Mouse (Mus musculus) forebrain, embryonic 15.5 days (tissue): Measurements from ENCODE around the gene Ndufa9. TPM values are rescaled to one million over a fixed set of nuclear protein-coding genes. Genes with fewer than 3 reads are reported as not detected.

Experiments
- ATAC-seq: fragments of 200-750 bp; cut with Nextera tagmentation; replicated peaks from 2 replicates; pipeline ENCODE4 v1.8.0; 2017; ENCODE audit warnings: mild to moderate bottlenecking, moderate TSS enrichment, moderate library complexity
- H3K27ac ChIP-seq: fragments of 300-500 bp; sonication (generic); replicated peaks from 2 replicates; pipeline ENCODE4 v1.5.1; 2015; ENCODE audit warnings: mild to moderate bottlenecking, inconsistent platforms
- H3K27me3 ChIP-seq: fragments of 300-500 bp; sonication (generic); 2 replicates; pipeline ENCODE4 v1.6.1; 2015; ENCODE audit warnings: inconsistent platforms
- H3K36me3 ChIP-seq: fragments of 300-500 bp; sonication (generic); 2 replicates; pipeline ENCODE4 v1.6.1; 2015; ENCODE audit warnings: mild to moderate bottlenecking, inconsistent platforms
- H3K4me1 ChIP-seq: fragments of 300-500 bp; sonication (generic); 2 replicates; pipeline ENCODE4 v1.6.1; 2015; ENCODE audit warnings: inconsistent platforms
- H3K4me2 ChIP-seq: fragments of 300-500 bp; sonication (generic); replicated peaks from 2 replicates; pipeline ENCODE4 v1.6.1; 2015; ENCODE audit warnings: mild to moderate bottlenecking, inconsistent platforms
- H3K4me3 ChIP-seq: fragments of 300-500 bp; sonication (generic); 2 replicates; pipeline ENCODE4 v1.5.1; 2015; ENCODE audit warnings: mild to moderate bottlenecking, inconsistent platforms
- H3K9ac ChIP-seq: fragments of 300-500 bp; sonication (generic); replicated peaks from 2 replicates; pipeline ENCODE4 v1.6.1; 2015; ENCODE audit warnings: mild to moderate bottlenecking, inconsistent platforms
- H3K9me3 ChIP-seq: fragments of 300-500 bp; sonication (generic); 2 replicates; pipeline ENCODE4 v1.6.1; 2016; ENCODE audit warnings: inconsistent platforms
- WGBS: fragments of 180-500 bp; shearing (Covaris S2); methylation state at CpG from one replicate; pipeline ENCODE4 v1.1.7; 2015; ENCODE audit warnings: mixed read lengths; 5-methylcytosine and 5-hydroxymethylcytosine counted together
- polyA plus RNA-seq: library from polyadenylated mRNA; unstranded; fragments of >200 nt; fragmentation: Nextera tagmentation; extraction: Ambion mirVana; gene quantifications from 2 replicates; pipeline ENCODE4 v1.2.1, GENCODE M21; 2015

The Ndufa9 gene
- 184 and 185 TPM in 2 replicates for polyA plus RNA-seq

DNA sequence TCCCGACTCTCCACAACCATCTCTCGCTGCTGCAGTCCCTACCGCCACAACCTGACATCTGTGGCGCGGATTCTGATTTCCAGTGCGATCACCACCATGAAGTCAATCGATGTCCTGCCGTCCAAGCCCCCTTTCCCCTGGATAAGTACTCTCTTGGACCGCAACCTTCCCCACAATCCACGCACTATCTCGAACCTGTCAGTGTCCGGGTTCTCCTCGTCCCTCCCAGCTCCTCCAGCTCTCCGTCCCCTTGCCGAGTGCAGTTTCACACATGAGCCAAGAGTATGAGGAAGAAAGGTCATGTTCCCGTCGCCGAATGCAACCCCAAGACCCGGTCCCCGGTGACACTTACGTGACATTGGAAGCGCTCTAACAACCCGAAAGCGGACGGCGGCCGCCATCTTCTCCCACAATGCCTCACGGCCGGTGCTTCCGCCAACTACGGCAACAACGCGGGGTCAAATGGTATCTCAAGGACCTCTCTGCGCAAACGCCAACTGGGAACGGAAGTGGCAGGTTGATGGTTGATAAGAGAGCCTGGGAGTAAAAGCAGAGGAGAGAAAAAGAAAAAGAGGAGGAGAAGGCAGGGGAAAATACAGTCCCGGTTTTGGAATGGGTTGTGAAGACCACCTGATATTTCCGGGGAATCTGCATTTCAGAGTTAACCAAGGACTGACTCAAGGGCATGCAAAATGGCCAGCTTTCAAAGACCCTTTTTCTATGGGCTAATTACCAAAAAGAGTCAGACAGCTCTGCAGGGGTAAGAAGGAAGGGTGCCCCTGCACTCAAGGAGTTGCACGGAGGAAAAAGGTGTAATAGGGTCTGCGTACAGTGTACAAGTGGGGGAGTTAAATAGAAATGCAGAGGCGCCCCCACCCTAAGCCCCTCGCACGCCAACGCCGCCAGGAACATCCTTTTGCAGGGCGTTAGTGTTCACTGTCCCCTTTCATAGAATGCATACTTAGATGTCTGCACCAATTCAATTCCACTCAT, at the start of gene Ndufa9:
Ndufa9 (minus strand) TSS at position 425 of the 993 bp plus-strand sequence.
- 4% methylated on average over 46 of the region's 46 CpGs for WGBS
- Histone ChIP-seq H3K36me3 (peaks cover 5% of the 10 kb centered on the region), H3K9ac (peak within 1 kb of the TSS; percentile 82), H3K27me3 (no peaks in the 10 kb centered on the region), H3K4me2 (peak within 1 kb of the TSS; percentile 87), H3K4me3 (peak within 1 kb of the TSS; percentile 62), H3K4me1 (peaks cover 18% of the 10 kb centered on the region), H3K27ac (peak within 1 kb of the TSS; percentile 78), H3K9me3 (no peaks in the 10 kb centered on the region)
- ATAC-seq, result peak; percentile 93

DNA sequence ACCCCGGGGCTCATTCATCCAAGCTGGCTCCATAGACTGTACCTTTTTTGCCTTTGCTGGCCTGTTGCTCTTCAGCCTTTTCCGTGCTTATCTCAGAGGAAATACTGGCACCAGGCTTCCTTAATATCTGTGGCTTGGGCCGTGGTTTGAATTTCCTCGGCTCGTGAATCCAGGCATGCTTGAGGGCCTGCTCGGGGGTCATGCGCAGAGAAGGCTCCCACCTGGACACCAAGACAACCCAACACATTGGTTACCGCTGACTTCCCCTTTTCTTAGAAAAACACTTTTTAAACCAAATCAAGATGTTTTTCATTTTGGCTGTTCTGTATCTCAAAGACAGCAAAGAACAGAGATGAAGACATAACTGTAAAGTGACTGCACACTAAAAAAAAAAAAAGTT, 28.2 kb upstream of the Ndufa9 start:
- H3K27ac ChIP-seq, result no peak overlapping the region
- no peaks in the 10 kb centered on the region for H3K4me1 ChIP-seq
- H3K9me3 ChIP-seq, result no peaks in the 10 kb centered on the region
- no peaks in the 10 kb centered on the region for H3K36me3 ChIP-seq
- H3K4me3 ChIP-seq, result no peak overlapping the region
- ATAC-seq, result no peak
- H3K4me2 ChIP-seq, result no peak overlapping the region
- WGBS, result 90% methylated on average over 8 of the region's 8 CpGs
- H3K9ac ChIP-seq, result no peak overlapping the region
- no peaks in the 10 kb centered on the region for H3K27me3 ChIP-seq

DNA sequence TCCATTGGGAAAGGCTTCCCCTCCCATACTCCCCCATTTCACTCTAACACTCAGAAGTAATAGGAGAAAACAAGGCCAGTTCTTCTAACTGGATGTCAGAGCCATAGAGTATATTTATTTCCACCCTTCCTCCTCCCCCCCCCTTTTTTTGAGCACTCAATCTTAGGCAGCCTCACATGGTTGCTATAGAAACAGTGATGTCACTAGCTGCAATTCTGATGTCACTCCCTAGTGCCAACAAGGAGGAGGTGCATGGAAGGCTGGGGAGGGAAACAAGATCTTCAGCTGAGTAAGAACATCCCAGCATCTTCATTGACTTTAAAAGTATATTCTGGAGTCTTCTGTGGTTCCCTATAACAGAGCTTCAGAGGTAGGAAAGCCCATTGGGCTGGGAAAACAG, 3.9 kb upstream of the Ndufa9 start, which contains the start of gene Akap3:
Akap3 (plus strand) TSS at position 218 of the 400 bp plus-strand sequence.
- Histone ChIP-seq H3K9me3 (no peaks in the 10 kb centered on the region), H3K27ac (no peak within 1 kb of the TSS), H3K36me3 (no peaks in the 10 kb centered on the region), H3K4me3 (no peak within 1 kb of the TSS), H3K4me2 (no peak within 1 kb of the TSS), H3K27me3 (no peaks in the 10 kb centered on the region), H3K4me1 (peaks cover 9% of the 10 kb centered on the region), H3K9ac (no peak within 1 kb of the TSS)
- no peak for ATAC-seq

DNA sequence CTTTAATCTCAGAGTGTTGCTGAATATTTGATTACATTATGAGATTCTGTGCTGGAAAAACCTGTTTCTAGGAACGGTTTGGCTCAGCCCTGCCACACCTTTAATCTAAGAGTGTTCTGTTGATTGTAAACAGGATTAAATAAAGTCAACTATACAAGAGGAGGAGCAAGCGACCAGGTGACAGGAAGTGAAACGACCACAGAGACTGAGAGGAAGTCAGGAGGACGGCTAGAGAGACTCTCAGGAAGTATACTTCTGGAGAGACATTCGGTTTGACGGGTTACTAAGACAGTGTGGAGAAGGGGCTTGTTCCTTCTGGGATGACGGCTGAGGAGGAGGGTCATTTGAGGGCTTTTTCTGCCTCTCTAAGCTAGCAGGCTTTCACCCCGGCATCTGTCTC, 12.3 kb downstream of the Ndufa9 start:
- no peak for ATAC-seq
- Histone ChIP-seq H3K27me3 (no peaks in the 10 kb centered on the region), H3K4me1 (no peaks in the 10 kb centered on the region), H3K4me3 (no peak overlapping the region), H3K9ac (no peak overlapping the region), H3K27ac (no peak overlapping the region), H3K36me3 (peaks cover 90% of the 10 kb centered on the region), H3K9me3 (no peaks in the 10 kb centered on the region), H3K4me2 (no peak overlapping the region)
- WGBS, result 90% methylated on average over 8 of the region's 8 CpGs

DNA sequence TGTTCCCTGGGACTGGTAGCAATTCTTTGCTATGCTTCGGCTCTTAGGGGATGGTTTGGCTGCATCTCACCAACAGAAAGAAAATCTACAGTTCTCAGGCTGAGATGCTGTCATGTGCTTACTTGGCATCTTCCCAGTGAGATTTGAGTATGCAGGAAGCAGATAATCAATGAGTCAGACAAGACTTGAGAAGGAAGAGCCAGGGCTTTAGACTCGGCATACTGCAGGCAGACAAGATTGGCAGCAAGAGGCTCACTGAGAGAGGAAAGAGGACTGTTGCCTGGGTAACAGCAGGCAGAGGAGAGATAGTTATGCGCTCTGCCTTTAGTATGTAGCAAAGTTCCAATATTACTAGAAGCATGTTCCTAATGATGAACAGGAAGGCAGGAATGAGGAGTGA, 25.8 kb downstream of the Ndufa9 start:
- H3K27me3 ChIP-seq, result no peaks in the 10 kb centered on the region
- no peak overlapping the region for H3K9ac ChIP-seq
- no peak overlapping the region for H3K4me2 ChIP-seq
- H3K27ac ChIP-seq, result no peak overlapping the region
- ATAC-seq, result 0 out of 2 replicates have a peak, but pooled peaks have one; percentile 55
- no peak overlapping the region for H3K4me3 ChIP-seq
- WGBS, result 75% methylated on average over 3 of the region's 3 CpGs
- H3K4me1 ChIP-seq, result no peaks in the 10 kb centered on the region
- H3K36me3 ChIP-seq, result peaks cover 78% of the 10 kb centered on the region
- H3K9me3 ChIP-seq, result no peaks in the 10 kb centered on the region

DNA sequence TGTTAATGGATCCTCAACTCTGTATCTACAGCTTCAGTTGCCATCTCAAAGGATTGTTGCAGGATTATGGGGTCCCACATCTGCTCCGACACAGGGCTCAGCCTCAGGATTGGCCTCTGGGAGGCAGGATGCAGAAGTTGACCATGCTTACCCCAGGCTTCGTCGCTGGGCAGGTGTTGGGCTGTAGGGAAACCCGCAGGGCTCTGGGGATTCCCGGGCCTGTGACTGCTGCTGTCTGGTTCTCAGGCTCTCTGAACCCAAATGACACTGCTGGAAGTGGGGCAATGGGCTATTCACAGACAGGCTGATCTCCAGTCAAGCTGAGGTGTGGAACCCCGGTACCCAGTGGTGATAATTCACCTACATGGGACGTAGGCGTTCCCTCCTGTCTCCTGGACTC, 32.6 kb downstream of the Ndufa9 start:
- H3K9me3 ChIP-seq, result no peaks in the 10 kb centered on the region
- H3K4me2 ChIP-seq, result no peak overlapping the region
- no peaks in the 10 kb centered on the region for H3K4me1 ChIP-seq
- H3K9ac ChIP-seq, result no peak overlapping the region
- WGBS, result 95% methylated on average over 8 of the region's 8 CpGs
- no peak overlapping the region for H3K4me3 ChIP-seq
- peaks cover 18% of the 10 kb centered on the region for H3K36me3 ChIP-seq
- no peaks in the 10 kb centered on the region for H3K27me3 ChIP-seq
- no peak overlapping the region for H3K27ac ChIP-seq
- ATAC-seq, result no peak

DNA sequence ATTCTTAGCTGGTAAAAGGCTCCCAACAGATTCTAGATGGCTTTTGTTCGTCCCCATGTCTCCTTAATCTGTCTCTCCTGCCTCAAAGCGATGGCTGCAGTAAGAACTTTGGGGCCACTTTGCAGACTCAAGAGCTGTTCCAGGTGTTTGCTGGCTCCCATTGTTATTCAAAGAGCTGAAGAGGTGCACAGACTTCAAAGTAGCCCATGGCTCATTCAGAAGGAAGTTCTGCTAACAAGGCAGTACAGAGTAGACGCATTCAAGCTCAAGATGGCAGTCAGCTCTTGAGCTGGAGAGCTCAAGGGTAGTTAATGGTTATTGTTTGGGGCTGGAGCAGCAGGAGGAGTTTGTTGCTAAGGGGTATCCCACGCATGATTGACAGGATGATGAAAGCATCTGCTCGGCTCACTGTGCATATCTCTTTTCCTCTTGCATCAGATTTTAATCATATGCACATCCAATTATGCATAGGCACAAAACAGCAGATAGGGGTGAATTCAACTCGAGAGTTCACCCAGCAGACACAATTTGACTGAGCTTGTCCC, 33.7 kb downstream of the Ndufa9 start:
- no peak for ATAC-seq

DNA sequence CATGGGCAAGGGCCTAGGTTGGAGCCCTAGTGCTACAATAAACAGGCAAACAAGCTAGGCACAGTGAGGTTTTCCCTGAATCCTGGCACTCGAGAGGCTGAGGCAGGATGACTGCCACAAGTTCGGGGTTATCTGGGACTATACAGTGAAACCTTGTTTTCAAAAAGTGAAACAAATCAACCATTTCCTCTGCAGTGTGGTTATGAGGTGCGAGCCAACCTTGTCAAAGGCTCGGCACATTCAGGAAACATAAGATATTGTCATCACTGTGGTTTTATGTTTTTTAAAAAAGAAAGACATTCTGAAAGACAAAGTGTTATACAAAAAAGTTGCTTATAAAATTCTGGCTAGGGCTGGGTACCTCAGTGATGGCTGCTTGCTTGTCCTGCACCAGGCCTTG, 37.5 kb downstream of the Ndufa9 start:
- H3K27ac ChIP-seq, result no peak overlapping the region
- WGBS, result 89% methylated on average over 4 of the region's 4 CpGs
- no peak overlapping the region for H3K4me2 ChIP-seq
- no peaks in the 10 kb centered on the region for H3K9me3 ChIP-seq
- ATAC-seq, result no peak
- H3K4me1 ChIP-seq, result no peaks in the 10 kb centered on the region
- H3K36me3 ChIP-seq, result no peaks in the 10 kb centered on the region
- H3K9ac ChIP-seq, result no peak overlapping the region
- H3K4me3 ChIP-seq, result no peak overlapping the region
- no peaks in the 10 kb centered on the region for H3K27me3 ChIP-seq

More for the DNA sequence above, 33.7 kb downstream of the Ndufa9 start:
- WGBS, result 46% methylated on average over 6 of the region's 6 CpGs
- H3K4me3 ChIP-seq, result no peak overlapping the region
- peaks cover 9% of the 10 kb centered on the region for H3K36me3 ChIP-seq
- no peak overlapping the region for H3K27ac ChIP-seq
- no peak overlapping the region for H3K4me2 ChIP-seq
- no peaks in the 10 kb centered on the region for H3K27me3 ChIP-seq
- no peak overlapping the region for H3K9ac ChIP-seq
- no peaks in the 10 kb centered on the region for H3K4me1 ChIP-seq
- H3K9me3 ChIP-seq, result no peaks in the 10 kb centered on the region

DNA sequence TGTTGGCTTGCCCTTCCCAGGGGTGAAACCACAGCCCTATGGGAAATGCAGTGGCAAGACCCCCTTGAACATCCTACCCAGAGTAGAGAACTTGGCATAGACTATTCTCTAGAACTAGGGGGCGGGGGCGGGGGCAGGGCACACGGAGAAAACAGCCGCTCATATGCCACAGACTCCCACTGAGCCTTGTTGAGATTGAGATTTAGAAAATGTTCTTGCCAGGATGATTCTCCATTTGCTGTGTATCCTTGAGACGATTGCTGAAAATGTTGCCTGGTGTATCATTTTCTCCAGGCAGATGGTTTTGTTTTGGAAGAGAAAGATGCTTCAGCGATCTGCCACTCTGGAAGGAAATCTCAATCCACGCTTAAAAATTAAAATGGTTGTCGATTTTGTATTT, 40.4 kb downstream of the Ndufa9 start:
- WGBS, result 81% methylated on average over 8 of the region's 8 CpGs
- H3K27ac ChIP-seq, result peak overlapping the region; percentile 40; the same call in 1 of the 2 replicates
- H3K4me2 ChIP-seq, result no peak overlapping the region
- no peaks in the 10 kb centered on the region for H3K36me3 ChIP-seq
- no peaks in the 10 kb centered on the region for H3K27me3 ChIP-seq
- H3K9me3 ChIP-seq, result no peaks in the 10 kb centered on the region
- no peak overlapping the region for H3K9ac ChIP-seq
- no peak overlapping the region for H3K4me3 ChIP-seq
- H3K4me1 ChIP-seq, result no peaks in the 10 kb centered on the region
- ATAC-seq, result no peak

DNA sequence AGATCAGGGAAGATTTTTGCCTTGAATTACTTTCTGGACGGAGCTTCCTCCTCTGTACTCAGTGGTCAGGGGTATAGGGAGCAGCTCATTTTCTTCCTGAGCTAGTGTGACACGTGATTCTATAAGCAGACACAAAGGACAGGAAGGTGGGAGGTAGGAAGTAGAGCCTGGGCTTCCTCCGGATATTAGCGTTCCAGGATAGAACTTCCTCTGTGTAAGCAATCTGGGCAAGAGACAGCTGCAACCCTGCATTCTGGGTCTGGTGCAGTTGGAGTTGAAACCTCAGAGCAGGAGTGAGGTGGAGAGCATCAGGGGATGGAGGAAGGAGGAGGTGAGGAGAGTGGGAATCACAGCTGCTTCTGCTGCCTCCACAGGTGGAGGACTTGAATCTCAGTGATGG, 40.8 kb downstream of the Ndufa9 start:
- Histone ChIP-seq H3K9me3 (no peaks in the 10 kb centered on the region), H3K4me2 (no peak overlapping the region), H3K4me3 (no peak overlapping the region), H3K27ac (peak overlapping the region; percentile 40; the same call in 1 of the 2 replicates), H3K4me1 (no peaks in the 10 kb centered on the region), H3K9ac (no peak overlapping the region), H3K27me3 (no peaks in the 10 kb centered on the region), H3K36me3 (no peaks in the 10 kb centered on the region)
- WGBS, result 71% methylated on average over 4 of the region's 4 CpGs
- ATAC-seq, result no peak

DNA sequence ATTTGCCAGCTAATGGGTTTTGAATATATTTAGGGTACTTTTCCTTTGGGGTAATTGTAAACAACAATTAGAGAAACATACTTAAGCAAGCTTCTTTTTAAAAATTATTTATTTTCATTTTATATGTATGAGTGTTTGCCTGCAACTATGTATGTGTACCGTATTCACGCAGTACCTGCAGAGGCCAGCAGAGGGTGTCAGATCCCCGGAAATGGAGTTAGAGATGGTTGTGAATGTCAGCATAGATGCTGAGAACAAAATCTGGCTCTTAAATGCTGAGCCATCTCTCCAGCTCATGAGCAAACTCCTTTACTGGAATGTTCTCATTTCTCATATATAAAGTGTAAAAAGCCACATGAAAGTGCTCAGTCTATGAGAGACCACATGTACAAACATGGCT, 42.2 kb downstream of the Ndufa9 start:
- Histone ChIP-seq H3K36me3 (no peaks in the 10 kb centered on the region), H3K9me3 (no peaks in the 10 kb centered on the region), H3K9ac (no peak overlapping the region), H3K4me3 (no peak overlapping the region), H3K4me2 (no peak overlapping the region), H3K27ac (no peak overlapping the region), H3K4me1 (no peaks in the 10 kb centered on the region), H3K27me3 (no peaks in the 10 kb centered on the region)
- no peak for ATAC-seq
- WGBS, result 89% methylated on average over 3 of the region's 3 CpGs

DNA sequence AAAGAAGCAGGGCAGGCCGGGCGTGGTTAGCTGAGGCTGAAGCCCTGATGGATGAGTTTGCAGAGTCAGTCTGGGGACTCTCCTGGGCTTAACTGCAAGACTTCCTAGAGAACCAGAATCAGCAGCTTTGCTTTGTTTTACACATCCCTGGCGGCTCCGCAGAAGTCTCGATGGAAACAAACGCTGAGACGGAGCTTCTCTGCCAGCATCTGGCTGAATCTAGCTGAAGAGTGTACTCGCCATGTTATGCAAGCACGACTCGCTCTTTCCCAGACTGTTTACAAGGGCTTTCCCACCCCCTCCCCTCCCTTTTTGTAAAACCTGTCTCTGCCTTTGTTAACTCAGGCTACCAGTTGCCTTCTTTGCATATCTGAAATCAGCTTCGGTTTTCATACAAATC, 46.0 kb downstream of the Ndufa9 start:
- no peaks in the 10 kb centered on the region for H3K4me1 ChIP-seq
- no peak overlapping the region for H3K9ac ChIP-seq
- no peaks in the 10 kb centered on the region for H3K36me3 ChIP-seq
- 26% methylated on average over 11 of the region's 11 CpGs for WGBS
- no peaks in the 10 kb centered on the region for H3K9me3 ChIP-seq
- H3K27me3 ChIP-seq, result no peaks in the 10 kb centered on the region
- no peak overlapping the region for H3K4me2 ChIP-seq
- no peak overlapping the region for H3K27ac ChIP-seq
- ATAC-seq, result no peak
- no peak overlapping the region for H3K4me3 ChIP-seq
